Mouse (Mus musculus): ENCODE data around the gene Pard3. TPM values are rescaled to one million over a fixed set of nuclear protein-coding genes. Genes with fewer than 3 reads are reported as not detected.
"Not testable (repeated sequence)": the region's sequence is repeated elsewhere in the genome, so short reads cannot be mapped to it uniquely, and the experiment has no call there.

Pard3 gene
- total RNA-seq, 2 experiments from 2014 or later: 54.0 to 58.1 TPM

DNA sequence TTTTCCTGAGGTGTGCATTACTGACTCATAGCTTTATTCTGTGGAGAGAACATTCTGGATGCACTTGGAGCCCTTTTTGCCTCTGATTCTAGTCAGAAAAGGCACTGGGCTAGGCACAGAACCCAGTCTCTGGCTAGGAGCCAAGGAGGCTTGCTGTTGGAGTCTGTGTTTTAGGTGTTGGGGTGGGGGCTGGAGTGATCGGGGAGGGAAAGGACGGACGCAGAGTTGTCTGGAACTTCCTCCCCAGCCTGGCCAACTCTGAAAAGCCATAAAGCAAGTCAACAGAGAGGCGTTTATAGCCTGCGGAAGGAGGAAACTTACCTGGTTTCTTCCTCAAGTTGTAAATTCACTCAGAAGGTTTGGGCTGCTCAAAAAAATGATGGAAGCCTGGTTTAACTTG, 70.6 kb downstream of the Pard3 start:
- DNase-seq (ENCODE audit: low spot score in 2 of 2): no peak

DNA sequence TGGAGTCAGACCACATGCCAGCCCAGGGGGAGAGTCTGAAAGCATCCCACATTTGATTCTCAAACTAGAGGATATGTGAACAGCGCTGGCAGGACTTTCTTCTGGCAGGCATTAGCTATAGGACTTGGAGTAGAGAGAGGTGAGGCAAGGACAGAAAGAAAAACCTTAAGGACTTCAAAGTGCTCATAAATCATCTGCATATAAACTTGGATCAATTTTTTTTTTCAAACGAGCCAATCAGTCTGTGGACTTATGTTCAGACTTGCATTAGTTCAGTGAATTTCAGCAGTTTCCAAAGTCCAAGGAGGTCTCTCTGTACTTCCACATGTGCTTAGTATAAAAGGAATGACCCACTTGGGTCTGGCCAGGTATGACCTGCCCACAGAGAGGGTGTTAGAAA, 72.5 kb downstream of the Pard3 start:
- DNase-seq (ENCODE audit: low spot score in 2 of 2): no peak

DNA sequence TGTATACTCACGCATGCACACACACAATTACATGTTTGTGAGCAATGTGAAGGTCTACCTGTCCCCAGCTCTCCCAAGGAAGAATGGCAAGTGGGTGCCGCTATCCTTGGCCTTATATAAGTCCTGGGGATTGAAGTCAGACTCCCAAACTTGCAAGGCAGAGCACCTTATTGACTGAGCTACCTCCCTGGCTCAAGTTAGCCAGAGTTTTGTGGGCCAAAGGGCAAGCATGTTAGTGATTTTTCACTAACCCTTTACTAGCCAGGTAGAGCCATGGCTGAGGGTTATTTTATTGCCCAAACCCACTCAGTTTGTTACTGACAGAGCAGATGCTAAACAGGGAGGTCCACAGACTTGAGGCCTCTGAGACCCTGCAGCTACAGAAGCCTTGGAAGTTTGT, 73.1 kb downstream of the Pard3 start:
- DNase-seq (ENCODE audit: low spot score in 2 of 2): no peak

DNA sequence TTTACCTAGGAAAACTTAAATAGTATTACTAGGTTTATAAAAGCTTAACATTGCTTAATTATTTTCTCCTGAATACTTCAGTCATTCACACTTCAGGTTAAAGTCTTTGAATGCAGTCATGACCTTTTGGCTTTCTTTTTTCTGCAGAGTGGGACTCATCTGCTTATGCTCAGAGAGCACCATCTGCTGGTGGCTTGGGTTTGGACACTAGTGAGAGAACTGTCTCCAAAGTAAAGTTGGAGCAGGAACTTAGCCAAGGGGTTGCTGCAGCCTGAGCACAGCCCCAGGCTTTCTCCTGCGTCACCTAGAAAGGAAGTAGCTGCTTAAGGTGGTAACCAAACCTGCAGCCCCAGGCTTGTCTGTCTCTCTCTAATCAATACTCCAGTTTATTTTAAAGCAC, 75.5 kb downstream of the Pard3 start:
- DNase-seq (ENCODE audit: low spot score in 2 of 2): peak; percentile 30 to 41

DNA sequence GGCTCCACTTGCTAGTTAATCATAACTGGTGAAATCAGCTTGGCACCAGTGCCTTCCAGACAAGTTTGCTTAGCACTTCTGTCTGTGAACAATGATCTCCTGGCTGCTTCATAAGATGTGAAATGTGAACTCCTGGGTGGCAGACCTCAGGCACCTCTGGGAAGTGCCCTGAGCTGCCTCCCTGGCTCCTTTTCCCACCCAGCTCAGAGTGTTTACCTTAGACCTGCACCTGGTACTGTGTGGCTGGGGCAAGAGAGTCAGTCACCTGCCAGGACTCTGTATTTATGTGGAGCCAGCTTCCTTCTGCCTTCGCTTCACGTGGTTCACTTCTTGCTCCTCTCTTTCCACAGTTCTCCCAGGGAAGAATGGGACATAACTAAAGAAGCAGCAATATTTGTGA, 77.3 kb downstream of the Pard3 start:
- DNase-seq (ENCODE audit: low spot score in 2 of 2): no peak

DNA sequence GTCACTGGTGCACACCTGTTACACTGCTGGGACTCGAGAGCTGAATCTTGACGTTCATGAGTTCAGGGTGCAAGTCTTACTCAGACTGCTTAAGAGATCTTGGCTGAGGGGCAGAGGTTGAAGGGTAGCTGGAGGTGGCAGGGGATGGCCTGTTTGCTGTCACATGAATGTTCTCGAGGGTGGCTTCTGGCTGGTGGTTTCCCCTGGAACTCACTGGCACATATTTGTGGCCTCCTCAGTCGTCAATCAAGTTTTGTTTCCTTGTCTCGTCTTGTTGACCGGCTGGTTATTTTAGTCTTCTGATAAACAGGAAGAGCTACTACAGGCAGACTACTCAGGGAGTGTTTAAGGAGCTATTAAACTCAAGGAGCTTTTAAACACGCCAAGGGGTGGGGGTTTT, 79.9 kb downstream of the Pard3 start:
- no peak for DNase-seq (ENCODE audit: low spot score in 2 of 2)

DNA sequence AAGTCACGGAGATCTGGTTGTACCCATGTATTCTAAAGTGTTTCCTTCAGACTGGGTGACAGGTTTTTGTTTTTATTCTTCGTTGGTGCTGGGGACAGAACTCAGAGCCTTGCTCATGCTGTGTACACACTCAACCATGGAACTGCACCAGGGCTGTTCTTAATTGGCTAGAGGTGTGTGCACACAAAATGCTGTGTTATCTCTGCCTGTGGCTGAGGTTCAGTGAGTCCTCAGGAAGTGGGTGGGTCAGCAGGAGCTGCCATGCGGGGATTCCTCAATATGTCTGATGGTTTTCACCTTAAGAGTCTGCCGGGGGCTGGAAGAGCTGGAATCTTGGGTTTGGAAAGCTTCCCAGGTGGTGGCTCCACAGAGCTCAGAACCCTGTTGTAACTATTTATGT, 80.9 kb downstream of the Pard3 start:
- no peak for DNase-seq (ENCODE audit: low spot score in 2 of 2)

DNA sequence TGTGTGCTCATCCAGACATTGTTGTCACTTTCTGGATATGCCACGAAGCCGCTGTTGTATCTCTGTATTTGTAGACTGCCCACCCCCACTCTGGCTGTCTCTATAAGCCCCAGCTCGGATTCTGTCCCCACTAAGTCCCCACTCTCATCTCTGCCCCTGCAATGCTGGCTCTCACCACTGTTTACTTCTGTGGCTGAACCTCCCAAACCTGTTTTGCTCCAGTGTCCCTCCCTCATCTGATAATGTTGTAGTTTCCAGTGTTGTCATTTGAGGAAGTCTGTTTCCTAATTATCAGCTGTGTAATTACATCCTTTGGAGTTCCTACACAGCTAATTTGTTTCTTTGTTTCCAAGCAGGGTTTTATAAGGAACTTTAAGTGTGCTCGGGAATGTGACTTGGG, 81.4 kb downstream of the Pard3 start:
- no peak for DNase-seq (ENCODE audit: low spot score in 2 of 2)

DNA sequence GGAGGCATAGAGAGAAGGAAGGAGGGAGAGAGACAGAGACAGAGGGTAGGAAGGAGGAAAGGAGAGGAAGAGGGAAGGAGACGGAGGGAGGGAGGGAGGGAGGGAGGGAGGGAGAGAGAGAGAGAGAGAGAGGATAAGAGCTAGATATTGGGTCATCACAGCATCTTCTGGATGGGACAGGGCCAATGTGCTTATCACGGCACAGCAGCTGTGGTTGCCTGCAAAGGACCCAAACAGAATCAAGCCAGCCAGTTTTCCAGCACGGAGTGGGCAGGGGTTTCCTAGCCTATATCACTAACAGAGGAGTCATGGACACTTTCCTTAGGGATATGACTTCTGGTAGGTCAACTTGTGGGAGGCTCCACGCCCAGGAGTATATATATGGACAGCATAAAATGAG, 82.4 kb downstream of the Pard3 start:
- no peak for DNase-seq (ENCODE audit: low spot score in 2 of 2)

DNA sequence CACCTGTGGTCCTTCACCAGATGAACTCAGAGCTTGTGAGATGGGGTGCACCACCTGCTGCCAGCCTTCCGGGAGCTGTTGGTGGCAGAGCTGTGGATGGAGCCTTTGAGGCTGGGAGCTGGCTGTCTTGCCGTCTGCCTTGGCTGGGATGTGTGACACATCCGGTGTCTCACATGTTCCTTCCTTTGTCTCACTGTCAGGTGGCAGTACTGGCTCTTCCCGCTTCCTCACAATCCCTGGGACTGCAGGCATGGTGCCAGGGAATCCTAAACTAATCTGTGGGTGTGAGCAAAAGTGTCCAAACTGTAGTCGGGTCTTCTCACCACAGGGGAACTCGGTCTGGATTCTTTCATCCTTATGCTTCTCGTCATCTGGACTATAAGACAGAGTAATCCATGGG, 85.1 kb downstream of the Pard3 start:
- DNase-seq (ENCODE audit: low spot score in 2 of 2): no peak

DNA sequence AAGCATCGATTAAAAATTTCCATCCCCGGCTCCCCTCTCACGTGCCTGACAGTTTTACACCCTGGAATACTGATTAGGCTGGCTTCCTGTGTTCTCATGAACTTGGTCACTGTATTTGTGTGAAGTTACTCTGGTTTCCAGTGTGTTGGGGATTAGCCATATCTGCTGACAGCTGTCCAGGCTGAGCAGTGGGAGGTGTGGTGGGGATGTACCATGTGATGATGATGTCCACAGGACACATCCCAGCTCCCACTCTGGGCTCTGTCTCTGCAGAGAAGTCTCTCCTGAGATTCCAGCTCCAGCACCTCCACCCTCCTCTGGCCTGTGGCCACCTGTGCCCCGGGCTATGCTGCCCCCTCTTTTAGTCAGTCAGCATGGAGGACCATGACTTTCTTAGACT, 87.0 kb downstream of the Pard3 start:
- no peak for DNase-seq (ENCODE audit: low spot score in 2 of 2)

DNA sequence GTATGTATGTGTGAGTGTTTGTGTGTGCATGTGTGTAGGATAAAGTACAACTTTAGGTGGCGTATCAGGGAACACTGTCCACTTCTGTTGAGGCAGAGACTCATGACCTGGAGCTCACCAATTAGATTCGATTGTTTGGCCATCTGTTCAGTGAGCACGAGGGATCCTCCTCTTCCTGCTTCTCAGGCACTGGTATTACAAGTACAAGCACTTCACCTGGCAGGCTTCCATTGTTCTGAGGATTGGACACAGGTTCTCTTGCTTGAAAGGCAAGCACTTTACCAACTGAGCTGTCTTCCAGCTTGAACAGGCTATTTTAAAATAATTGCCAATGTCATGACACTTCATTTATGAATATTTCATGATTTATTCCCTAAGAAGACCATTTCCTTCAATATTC, 88.0 kb downstream of the Pard3 start:
- DNase-seq (ENCODE audit: low spot score in 2 of 2): no peak

DNA sequence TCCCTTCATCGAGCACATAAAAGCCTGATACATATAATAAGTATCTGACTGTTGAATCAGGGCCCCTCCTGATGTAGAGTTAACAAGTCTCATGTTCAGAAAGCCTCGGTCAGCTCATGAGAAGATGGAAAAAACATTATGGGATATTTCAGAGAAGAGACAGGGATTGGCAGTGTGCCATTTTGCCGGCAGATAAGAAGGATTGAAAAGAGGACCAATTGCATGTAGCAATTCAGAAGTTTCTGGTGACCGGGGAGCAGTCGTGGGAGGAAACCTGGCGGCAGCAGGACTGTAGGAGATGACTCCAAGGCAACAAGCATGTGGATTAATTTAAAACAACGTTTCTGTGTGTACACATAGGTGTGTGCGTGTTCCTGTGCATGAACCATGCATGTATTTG, 93.4 kb downstream of the Pard3 start:
- DNase-seq (ENCODE audit: low spot score in 2 of 2): no peak

DNA sequence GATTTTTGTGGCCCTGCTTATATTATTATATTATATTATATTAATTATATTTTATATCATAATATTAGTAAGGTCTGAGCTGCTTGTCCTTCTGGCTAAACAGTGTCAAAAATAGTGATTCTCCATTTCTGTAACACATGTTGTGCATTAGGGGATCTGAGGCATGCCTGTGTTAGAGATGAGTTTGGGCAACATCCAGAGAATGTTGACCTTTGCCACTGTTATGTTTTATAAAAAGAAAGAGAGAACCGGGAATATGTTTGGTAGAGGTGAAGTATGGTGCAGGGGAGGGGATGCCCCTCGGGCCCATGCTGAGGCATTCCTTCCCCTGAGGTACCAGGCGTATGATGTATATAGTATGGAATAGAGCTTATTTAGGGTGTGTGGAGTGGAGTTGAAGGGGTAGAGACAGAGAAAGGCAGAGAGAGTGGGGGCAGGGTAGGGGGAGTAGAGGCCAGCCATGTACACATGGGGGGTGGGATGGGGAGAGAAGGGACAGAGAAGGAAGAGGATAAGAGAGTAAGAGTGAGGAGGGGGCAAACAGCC, 95.8 kb downstream of the Pard3 start:
- DNase-seq (ENCODE audit: low spot score in 2 of 2): no peak

DNA sequence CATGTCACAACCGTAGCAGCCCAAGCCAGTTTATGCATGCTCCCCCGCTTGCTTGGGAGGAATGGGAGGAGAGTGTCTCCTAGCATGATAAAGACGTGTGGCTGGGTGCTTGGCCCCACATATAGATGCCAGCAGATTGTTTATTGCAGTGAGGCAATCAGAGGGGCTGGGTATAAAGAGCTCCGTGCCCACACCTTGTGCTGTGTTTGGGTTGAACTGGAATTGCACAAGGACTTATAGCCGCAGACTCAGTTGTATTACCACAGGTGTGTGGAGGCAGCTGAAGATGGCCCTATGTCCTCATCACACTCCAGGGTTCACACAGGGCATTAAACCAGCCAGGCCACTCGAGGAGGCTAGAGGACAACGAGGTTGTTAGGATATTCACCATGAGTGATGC, 98.2 kb downstream of the Pard3 start:
- no peak for DNase-seq (ENCODE audit: low spot score in 2 of 2)

DNA sequence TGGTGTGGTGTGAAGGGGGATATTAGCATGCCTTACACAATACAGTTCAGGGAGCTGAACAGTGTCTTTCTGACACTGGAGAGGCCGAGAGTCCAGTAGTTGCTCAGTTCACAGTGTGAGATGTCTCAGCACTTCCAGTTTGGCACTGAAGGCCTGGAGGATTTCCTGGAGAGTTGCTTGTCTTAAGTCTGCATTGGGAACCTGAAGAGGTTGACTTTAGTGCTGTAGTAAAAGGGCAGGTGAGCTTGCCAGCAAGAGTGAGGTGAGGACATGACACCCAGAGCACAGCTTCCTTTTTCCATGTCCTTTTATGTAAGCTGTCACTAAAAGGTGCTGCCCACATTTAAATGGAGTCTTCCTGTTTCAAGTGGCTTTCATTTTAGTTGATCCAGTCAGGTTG, 99.1 kb downstream of the Pard3 start:
- DNase-seq (ENCODE audit: low spot score in 2 of 2): no peak

DNA sequence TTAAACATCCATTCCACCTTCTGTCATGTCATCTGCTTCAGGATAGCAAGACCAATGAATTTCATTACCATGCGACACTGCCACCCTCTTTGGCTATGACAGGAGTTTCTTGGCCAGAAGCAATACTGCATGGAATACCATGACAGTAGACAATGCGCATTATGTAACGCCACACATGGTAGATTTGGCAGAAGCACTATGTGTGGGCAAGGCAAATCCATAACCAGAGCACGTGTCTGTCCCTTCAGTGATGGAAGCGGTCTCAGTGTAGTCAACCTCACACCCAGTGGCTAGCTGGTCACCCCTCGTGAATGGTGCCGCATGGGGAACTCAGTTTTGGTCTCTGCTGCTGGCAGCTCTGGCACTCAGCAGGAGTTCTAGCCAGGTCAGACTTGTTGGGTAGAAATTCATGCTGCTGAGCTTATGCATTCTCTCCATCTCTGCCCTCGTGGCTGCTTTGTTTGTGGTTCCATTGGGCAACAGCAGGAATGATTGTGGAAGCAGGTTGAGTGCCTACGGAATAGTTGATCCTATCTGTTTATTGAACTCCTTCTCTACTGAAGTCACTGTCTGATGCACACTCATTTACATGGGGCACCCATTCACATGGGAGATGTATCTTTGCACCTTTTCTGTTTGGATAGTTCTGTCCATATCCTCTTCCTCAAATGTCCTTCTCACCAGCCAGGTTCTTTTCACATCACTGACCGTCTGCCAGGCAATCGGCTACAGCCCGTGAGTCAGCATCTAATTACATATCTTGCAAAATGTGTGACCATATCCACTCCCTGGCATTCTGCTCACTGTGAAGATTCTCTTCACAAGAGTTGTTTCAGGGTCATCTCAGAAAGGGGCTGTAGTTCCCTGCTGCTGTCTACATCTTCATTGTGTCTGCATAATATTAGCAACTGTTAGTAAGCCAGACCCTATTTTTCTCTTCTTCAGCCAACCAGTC, 100.9 kb downstream of the Pard3 start:
- DNase-seq (ENCODE audit: low spot score in 2 of 2): no peak

DNA sequence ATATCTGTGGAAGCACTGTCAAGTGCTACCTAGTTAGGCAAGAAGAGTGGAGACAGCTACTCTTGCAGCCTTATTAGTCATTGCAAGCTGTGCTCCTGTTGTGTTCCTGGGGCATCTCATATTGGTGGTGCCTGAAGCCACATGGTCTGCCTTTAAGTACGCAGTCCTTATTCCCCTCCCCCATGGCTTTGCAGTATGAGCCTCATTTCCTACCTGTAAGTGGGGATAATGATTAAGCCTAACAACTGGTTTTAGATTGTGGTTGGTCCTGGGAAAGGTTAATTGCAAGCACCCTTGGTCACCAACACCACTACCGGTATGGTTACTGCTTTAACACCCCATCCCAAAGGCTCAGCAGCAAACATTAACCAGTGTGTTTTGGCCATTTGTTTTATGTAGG, 104.8 kb downstream of the Pard3 start:
- no peak for DNase-seq (ENCODE audit: low spot score in 2 of 2)

DNA sequence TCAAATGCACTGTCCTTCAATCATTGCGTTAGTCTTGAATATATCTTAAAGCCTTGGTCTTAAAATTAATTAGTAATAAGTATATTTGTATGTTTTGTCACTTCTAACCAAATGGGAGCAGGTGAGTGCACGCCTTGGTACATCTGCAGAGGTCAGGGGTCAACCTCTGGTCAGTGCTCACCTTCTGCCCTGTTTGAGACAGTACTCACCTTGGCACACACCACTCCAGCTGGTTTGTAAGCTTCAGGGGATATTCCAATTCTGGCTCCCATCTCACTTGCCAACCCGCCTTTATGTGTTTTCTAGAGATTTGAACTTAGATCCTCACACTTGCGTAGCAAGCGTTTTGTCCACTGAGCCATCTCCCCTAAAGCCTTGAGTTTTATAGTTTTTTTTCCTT, 105.7 kb downstream of the Pard3 start:
- DNase-seq (ENCODE audit: low spot score in 2 of 2): no peak

DNA sequence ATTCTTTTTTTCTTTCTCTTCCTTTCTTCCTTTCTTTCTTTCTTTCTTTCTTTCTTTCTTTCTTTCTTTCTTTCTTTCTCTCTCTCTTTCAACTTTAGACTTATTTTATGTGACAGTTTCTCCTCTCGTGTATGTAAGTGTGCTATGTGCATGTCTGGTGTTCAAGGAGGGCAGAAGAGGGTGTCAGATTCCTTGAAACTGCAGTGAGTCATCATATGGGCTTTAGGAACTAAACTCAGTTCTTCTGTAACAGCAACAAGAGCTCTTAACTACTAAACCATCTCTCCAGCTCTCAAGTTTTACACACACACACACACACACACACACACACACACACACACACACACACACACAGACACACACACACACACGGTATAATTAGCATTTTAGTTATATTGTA, 106.7 kb downstream of the Pard3 start:
- not testable (repeated sequence) for DNase-seq (ENCODE audit: low spot score in 2 of 2)

DNA sequence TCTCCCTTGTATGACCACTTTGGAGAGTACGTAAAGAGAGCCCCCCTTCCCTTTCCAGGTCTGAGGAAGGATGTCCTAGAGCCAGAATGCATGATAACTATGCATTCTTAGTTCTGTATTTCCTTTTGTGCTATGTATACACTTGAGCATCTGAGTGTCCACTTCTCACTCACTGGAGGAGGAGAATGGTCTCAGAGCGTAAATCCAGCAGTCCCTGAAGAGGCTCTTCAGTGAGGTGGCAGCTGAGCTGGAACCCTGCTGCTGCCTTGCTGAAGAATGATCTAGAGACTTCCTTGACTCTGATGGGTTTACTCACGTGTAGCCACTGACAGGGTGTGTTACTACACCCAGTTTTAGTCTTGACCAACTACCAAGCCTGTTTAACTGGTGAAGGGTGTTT, 107.2 kb downstream of the Pard3 start:
- DNase-seq (ENCODE audit: low spot score in 2 of 2): no peak

DNA sequence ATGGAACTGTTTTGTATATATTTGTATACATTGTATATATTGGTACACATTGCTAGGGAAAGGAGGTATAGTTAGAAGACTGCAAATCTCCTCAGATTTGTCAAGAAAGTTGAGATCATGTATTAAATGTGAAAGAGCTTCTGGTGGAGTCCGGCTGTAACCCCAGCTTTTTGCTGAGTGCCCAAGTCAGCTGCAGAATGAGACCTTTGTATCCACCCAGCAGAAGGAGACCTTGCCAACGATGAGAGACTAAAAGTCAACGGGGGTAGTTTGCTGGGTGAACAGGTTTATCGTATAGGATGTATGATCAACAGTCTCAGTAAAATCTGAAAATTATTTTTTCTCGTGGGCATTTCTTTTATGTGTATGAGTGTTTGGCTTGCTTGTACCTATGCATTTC, 109.8 kb downstream of the Pard3 start:
- no peak for DNase-seq (ENCODE audit: low spot score in 2 of 2)

DNA sequence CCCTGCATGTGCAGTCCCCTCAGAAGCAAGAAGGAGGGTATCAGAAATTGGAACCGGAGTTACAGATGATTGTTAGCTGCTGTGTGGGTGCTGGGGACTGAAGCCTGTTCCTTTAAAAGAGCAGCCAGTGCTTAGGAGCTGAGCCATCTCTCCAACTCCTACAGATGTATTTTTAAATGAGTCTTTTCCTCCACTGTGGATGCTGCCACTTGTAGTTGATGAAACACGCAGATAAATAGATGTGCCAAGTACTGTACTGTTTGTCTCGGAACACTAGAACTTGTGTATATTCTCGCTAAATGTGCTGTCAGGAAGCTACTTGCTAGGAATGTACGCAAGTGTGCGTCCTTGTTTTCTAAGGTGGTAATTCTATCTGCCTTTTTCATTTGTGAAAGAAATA, 110.7 kb downstream of the Pard3 start:
- no peak for DNase-seq (ENCODE audit: low spot score in 2 of 2)

All from adrenal gland, postnatal 4 days (tissue).